Mouse (Mus musculus) brown adipose tissue, adult 24 weeks (tissue): ENCODE measurements around the gene Gm20518. TPM values are rescaled to one million over a fixed set of nuclear protein-coding genes. Genes with fewer than 3 reads are reported as not detected.

ENCODE experiments used
- H3K27ac ChIP-seq: fragments of 200-500 bp; replicated peaks from 2 replicates; pipeline ENCODE4 v1.5.1; 2012; ENCODE audit warnings: low read depth, mild to moderate bottlenecking, low read length
- H3K4me1 ChIP-seq: fragments of 200-500 bp; 2 replicates; pipeline ENCODE4 v1.6.1; 2012; ENCODE audit warnings: low read length, mixed read lengths; ENCODE audit not compliant: control insufficient read depth, insufficient read depth, insufficient read length
- H3K4me3 ChIP-seq: fragments of 200-500 bp; 2 replicates; pipeline ENCODE4 v1.5.1; 2012; ENCODE audit warnings: low read depth, mild to moderate bottlenecking, low read length, moderate library complexity; ENCODE audit not compliant: insufficient read depth
- polyA plus RNA-seq: library from polyadenylated mRNA; stranded (reverse); fragments of >200 nt; gene quantifications from 2 replicates; pipeline ENCODE4 v1.2.4, GENCODE M21; 2012; ENCODE audit not compliant: missing spikeins, insufficient read depth, insufficient read length

Gm20518 gene
- polyA plus RNA-seq, 1 experiment: not detected

GRCm38 (mm10) chr16:17798321-17799180, 92.9 kb downstream of the Gm20518 start:
- H3K27ac ChIP-seq: no peak overlapping the region
- no peaks in the 10 kb centered on the region; the same call in 1 of the 2 replicates for H3K4me1 ChIP-seq
- peak overlapping the region; percentile 67 for H3K4me3 ChIP-seq

- peak overlapping the region; percentile 67 for H3K4me3 ChIP-seq
- 0 out of 2 replicates have a peak overlapping the region, but pooled peaks have one; percentile 15 for H3K27ac ChIP-seq
- H3K4me1 ChIP-seq: no peaks in the 10 kb centered on the region; the same call in 1 of the 2 replicates
These were observed 93.6 kb downstream of the Gm20518 start for GRCm38 (mm10) chr16:17797812-17798311.

GRCm38 (mm10) chr16:17796971-17797811, 94.3 kb downstream of the Gm20518 start, which contains the start of gene Scarf2:
Gene Scarf2 (plus strand): TSS chr16:17797282.
- Histone ChIP-seq H3K4me1 (no peaks in the 10 kb centered on the region; the same call in 1 of the 2 replicates), H3K4me3 (peak within 1 kb of the TSS; percentile 67), H3K27ac (0 out of 2 replicates have a peak within 1 kb of the TSS, but pooled peaks have one; percentile 15)

GRCm38 (mm10) chr16:17796519-17796918, 95.0 kb downstream of the Gm20518 start:
- no peaks in the 10 kb centered on the region; the same call in 1 of the 2 replicates for H3K4me1 ChIP-seq
- peak overlapping the region; percentile 44 for H3K4me3 ChIP-seq
- no peak overlapping the region for H3K27ac ChIP-seq

- no peaks in the 10 kb centered on the region; the same call in 1 of the 2 replicates for H3K4me1 ChIP-seq
- H3K27ac ChIP-seq: no peak overlapping the region
- no peak overlapping the region for H3K4me3 ChIP-seq
These were observed 95.8 kb downstream of the Gm20518 start for GRCm38 (mm10) chr16:17795643-17796042.

- Histone ChIP-seq H3K4me1 (no peaks in the 10 kb centered on the region; the same call in 1 of the 2 replicates), H3K27ac (no peak overlapping the region), H3K4me3 (no peak overlapping the region)
These were observed 97.4 kb downstream of the Gm20518 start for GRCm38 (mm10) chr16:17794047-17794446.

GRCm38 (mm10) chr16:17792728-17793127, 98.7 kb downstream of the Gm20518 start:
- Histone ChIP-seq H3K4me3 (no peak overlapping the region), H3K27ac (no peak overlapping the region), H3K4me1 (no peaks in the 10 kb centered on the region)

- Histone ChIP-seq H3K27ac (no peak overlapping the region), H3K4me1 (no peaks in the 10 kb centered on the region), H3K4me3 (no peak overlapping the region)
These were observed 106.1 kb downstream of the Gm20518 start for GRCm38 (mm10) chr16:17785337-17785736.

Other genes starting within 250 kb of the Gm20518 start
- gene Ccdc74a, start 245.2 kb downstream of the Gm20518 start, polyA plus RNA-seq: not detected in 2 replicates
- gene Med15, start 158.8 kb downstream of the Gm20518 start, polyA plus RNA-seq: 14.7 and 16.2 TPM in 2 replicates
- 10.2 and 19.0 TPM in 2 replicates for gene Klhl22, start 132.1 kb downstream of the Gm20518 start, polyA plus RNA-seq
- 0.92 and 1.8 TPM in 2 replicates for gene Scarf2, start 94.4 kb downstream of the Gm20518 start, polyA plus RNA-seq
- gene B830017H08Rik, start 58.5 kb downstream of the Gm20518 start, polyA plus RNA-seq: not detected in 2 replicates
- 1.5 and 2.1 TPM in 2 replicates for gene Car15, start 53.3 kb downstream of the Gm20518 start, polyA plus RNA-seq
- gene Tssk1, start 2.6 kb upstream of the Gm20518 start, polyA plus RNA-seq: 0.28 TPM in 1 of 2 replicates, not detected in the other
- gene Dgcr2, start 6.9 kb upstream of the Gm20518 start, polyA plus RNA-seq: 15.5 and 17.6 TPM in 2 replicates
- gene Tssk2, start 7.0 kb upstream of the Gm20518 start, polyA plus RNA-seq: not detected in 2 replicates
- gene Ess2, start 19.7 kb upstream of the Gm20518 start, polyA plus RNA-seq: 8.3 and 8.8 TPM in 2 replicates
- not detected in 2 replicates for gene Gsc2, start 23.4 kb upstream of the Gm20518 start, polyA plus RNA-seq
- gene Slc25a1, start 36.5 kb upstream of the Gm20518 start, polyA plus RNA-seq: 1,001 and 1,166 TPM in 2 replicates
- not detected in 2 replicates for gene Vpreb2, start 88.8 kb upstream of the Gm20518 start, polyA plus RNA-seq
- gene Dgcr6, start 161.2 kb upstream of the Gm20518 start, polyA plus RNA-seq: 125 and 134 TPM in 2 replicates
- 14.8 and 27.5 TPM in 2 replicates for gene Prodh, start 198.5 kb upstream of the Gm20518 start, polyA plus RNA-seq
- not detected in 2 replicates for gene Rtn4r, start 236.0 kb upstream of the Gm20518 start, polyA plus RNA-seq